Mouse (Mus musculus) bone marrow, adult 2 months (tissue): ENCODE results near the gene Wdr78.

Experiments
- CTCF ChIP-seq: fragments of 200-500 bp; IDR thresholded peaks from 2 replicates; pipeline ENCODE4 v1.5.1; 2011; ENCODE audit warnings: low read length, control low read depth; ENCODE audit not compliant: control insufficient read depth, insufficient read depth
- POLR2A ChIP-seq: fragments of 200-500 bp; IDR thresholded peaks from 2 replicates; pipeline ENCODE4 v1.6.1; 2011; ENCODE audit warnings: low read depth, mild to moderate bottlenecking, control low read depth, low read length, borderline replicate concordance; ENCODE audit not compliant: control insufficient read depth

GRCm38 (mm10) chr4:103158781-103159180, 44.4 kb upstream of the Wdr78 start:
- TF ChIP-seq CTCF (no peak), POLR2A (no peak)
